Mouse (Mus musculus) C2C12 (cell line): ENCODE measurements around the gene Cyth2.

ENCODE experiments used
- CEBPB ChIP-seq: IDR thresholded peaks from one replicate; pipeline ENCODE4 v1.6.1; 2011; ENCODE audit warnings: low read depth, mild to moderate bottlenecking, control low read depth, moderate library complexity
- CTCF ChIP-seq: IDR thresholded peaks from one replicate; pipeline ENCODE4 v1.5.1; 2011; ENCODE audit not compliant: control insufficient read depth, insufficient read depth, insufficient read length
- FOSL1 ChIP-seq: IDR thresholded peaks from one replicate; pipeline ENCODE4 v1.8.0; 2011; ENCODE audit warnings: mild to moderate bottlenecking, low read length; ENCODE audit not compliant: poor library complexity, insufficient read depth, severe bottlenecking
- MAX ChIP-seq: IDR thresholded peaks from one replicate; pipeline ENCODE4 v1.6.1; 2011; ENCODE audit warnings: mild to moderate bottlenecking, control low read depth
- MYOG ChIP-seq: IDR thresholded peaks from one replicate; pipeline ENCODE4 v1.6.1; 2011; ENCODE audit not compliant: control insufficient read depth, insufficient read length; ENCODE audit errors: extremely low read depth
- USF1 ChIP-seq: IDR thresholded peaks from one replicate; pipeline ENCODE4 v1.6.1; 2011; ENCODE audit warnings: low read depth, mild to moderate bottlenecking, control low read depth, moderate library complexity

DNA sequence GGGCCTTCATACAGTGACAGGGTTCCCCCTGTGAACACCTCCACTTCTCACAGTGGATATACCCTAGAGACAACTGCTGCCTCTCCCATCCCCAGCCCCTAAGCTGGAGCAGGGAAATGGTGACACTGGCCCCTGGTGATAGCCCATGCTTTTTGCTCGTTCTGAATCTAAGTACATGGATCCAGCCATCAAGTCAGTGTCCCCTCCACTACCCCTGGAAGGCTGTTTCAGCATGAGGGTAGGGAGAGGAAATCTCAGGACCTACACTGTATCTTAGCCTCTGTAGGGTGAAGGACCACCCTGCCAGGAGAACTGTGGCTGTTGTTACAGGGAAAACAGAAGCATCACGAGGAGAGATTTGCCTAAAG, 1.6 kb upstream of the Cyth2 start:
- TF ChIP-seq CTCF (no peak), FOSL1 (no peak), MAX (no peak), CEBPB (no peak), USF1 (no peak), MYOG (no peak)
